ENCODE assay signal across 29 mouse cellular contexts in genomic region chr17:30345008-30345407, GRCm38 (mm10).
"Had no signal": no experiment of that assay in that cellular context is flagged by ENCODE, and none has a peak within 500 bp of the region (broad histone marks: within the 10 kb centered on the region; RNA-seq: fewer than 3 reads in every experiment).

No protein-coding gene starts in this region.

- H3K4me2 ChIP-seq: limb, embryonic 12.5 days; limb, embryonic 13.5 days; limb, embryonic 15.5 days; liver, embryonic 11.5 days; liver, embryonic 12.5 days; liver, embryonic 13.5 days; liver, embryonic 15.5 days; lung, embryonic 14.5 days; lung, embryonic 15.5 days; midbrain, embryonic 12.5 days; midbrain, embryonic 15.5 days; neural tube, embryonic 12.5 days had no signal

- ATAC-seq: liver, embryonic 12.5 days; liver, postnatal 0 days; lung, postnatal 0 days; midbrain, embryonic 15.5 days; midbrain, embryonic 16.5 days had no signal

- H3K9me3 ChIP-seq: limb, embryonic 10.5 days; limb, embryonic 12.5 days; limb, embryonic 13.5 days; limb, embryonic 15.5 days; liver, embryonic 12.5 days; liver, embryonic 13.5 days; liver, embryonic 15.5 days; lung, embryonic 15.5 days; megakaryocyte, embryonic 14.5 days; midbrain, embryonic 12.5 days; midbrain, embryonic 15.5 days; neural tube, embryonic 12.5 days had no signal

- H3K9ac ChIP-seq: limb, embryonic 12.5 days; limb, embryonic 13.5 days; limb, embryonic 15.5 days; liver, embryonic 12.5 days; liver, embryonic 13.5 days; liver, embryonic 14.5 days; liver, embryonic 15.5 days; liver, postnatal 0 days; lung, embryonic 14.5 days; lung, embryonic 15.5 days; midbrain, embryonic 12.5 days; midbrain, embryonic 15.5 days; neural tube, embryonic 12.5 days had no signal

- H3K27ac ChIP-seq: left cerebral cortex, adult 2 months; limb, embryonic 10.5 days; limb, embryonic 12.5 days; limb, embryonic 13.5 days; limb, embryonic 15.5 days; liver, embryonic 12.5 days; liver, embryonic 13.5 days; liver, embryonic 14.5 days; liver, embryonic 15.5 days; lung, embryonic 15.5 days; macrophage; midbrain, embryonic 12.5 days; midbrain, embryonic 15.5 days; neural tube, embryonic 12.5 days had no signal

- DNase-seq: left cerebral cortex, postnatal 4 days; liver; liver, embryonic 13.5 days; liver, postnatal 0 days; lung, adult 18-20 months; lung, adult 2 months; lung, embryonic 14.5 days; lung, postnatal 10 days; lung, postnatal 14 days; lung, postnatal 36 days; lung, postnatal 4 days had no signal

- H3K27me3 ChIP-seq: limb, embryonic 13.5 days; limb, embryonic 15.5 days; liver, embryonic 13.5 days; liver, embryonic 15.5 days; lung, embryonic 15.5 days; megakaryocyte, embryonic 14.5 days; midbrain, embryonic 12.5 days; midbrain, embryonic 15.5 days; neural tube, embryonic 12.5 days had no signal

- H3K4me3 ChIP-seq: left cerebral cortex, adult 2 months; limb, embryonic 10.5 days; limb, embryonic 12.5 days; limb, embryonic 13.5 days; limb, embryonic 15.5 days; liver, embryonic 12.5 days; liver, embryonic 13.5 days; liver, embryonic 15.5 days; lung, embryonic 15.5 days; megakaryocyte, embryonic 14.5 days; midbrain, embryonic 12.5 days; midbrain, embryonic 15.5 days; myocyte; neural tube, embryonic 12.5 days had no signal

- H3K36me3 ChIP-seq: limb, embryonic 10.5 days; limb, embryonic 12.5 days; limb, embryonic 13.5 days; limb, embryonic 15.5 days; liver, embryonic 12.5 days; liver, embryonic 13.5 days; liver, embryonic 15.5 days; lung, embryonic 15.5 days; midbrain, embryonic 12.5 days; midbrain, embryonic 15.5 days; neural tube, embryonic 12.5 days had no signal
